Mouse (Mus musculus): Measurements from ENCODE around the gene Olfr641.

Olfr641 gene

DNA sequence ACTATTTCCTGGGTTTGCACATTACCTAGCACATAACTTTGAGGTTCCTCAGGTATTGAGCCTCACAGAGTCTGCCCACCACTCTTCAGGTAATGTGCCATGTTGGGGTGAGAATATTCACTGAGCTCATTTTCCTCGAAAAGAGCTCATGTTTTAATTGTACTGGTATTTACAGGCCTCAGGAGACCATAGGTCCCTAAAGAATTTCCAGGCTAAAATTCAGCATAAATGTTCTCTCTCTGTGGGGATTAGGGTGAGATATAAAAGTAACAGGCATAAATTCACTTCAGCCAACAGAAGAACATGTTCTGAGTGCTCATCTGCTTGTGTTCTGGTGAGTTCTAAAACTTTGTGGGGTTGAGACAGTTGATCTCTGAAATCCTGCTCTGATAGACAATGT is at the start of gene Olfr641:
Olfr641 (plus strand) TSS at position 301 of the 400 bp plus-strand sequence.
- no peak for DNase-seq

DNA sequence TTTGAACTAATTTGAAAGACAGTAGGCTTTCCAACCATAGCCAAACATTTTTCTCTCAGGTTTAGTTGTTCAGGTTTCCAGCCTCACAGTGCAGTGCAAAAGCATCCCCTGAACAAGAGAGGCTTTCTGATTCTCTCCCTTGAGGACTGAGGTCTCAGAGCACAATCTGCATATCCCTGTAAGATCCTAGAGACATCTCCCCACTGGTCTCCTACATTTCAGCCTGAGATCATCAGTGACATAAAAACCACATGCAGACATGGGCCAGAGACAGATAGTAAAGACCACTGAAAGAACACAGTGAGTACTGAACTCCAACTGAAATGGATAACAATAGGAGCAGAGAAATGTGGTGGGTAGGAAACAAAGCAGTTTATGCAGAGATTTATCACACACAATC is 36.8 kb upstream of the Olfr641 start, which contains the start of gene Olfr638:
Olfr638 (plus strand) TSS at position 301 of the 400 bp plus-strand sequence.
- no peak for DNase-seq

DNA sequence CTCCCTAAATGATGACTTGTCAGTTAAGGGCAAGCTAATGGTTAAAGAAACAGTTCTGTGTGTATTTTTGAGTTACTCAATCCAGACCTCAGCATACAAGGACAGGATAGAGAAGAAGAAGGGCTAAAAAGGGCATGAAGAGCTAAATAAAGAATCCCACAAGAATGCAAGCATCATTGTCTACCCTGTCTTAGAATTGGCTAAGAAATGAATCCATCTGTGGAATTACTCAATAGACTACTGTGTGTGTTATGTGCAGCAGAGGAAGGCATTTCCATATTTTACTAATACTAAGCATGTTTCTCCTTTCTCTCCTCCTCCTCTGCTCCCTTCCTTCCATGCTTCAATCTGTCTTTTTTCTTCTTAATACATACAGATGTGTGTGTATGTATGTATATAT is 36.1 kb upstream of the Olfr641 start:
- no peak for DNase-seq

DNA sequence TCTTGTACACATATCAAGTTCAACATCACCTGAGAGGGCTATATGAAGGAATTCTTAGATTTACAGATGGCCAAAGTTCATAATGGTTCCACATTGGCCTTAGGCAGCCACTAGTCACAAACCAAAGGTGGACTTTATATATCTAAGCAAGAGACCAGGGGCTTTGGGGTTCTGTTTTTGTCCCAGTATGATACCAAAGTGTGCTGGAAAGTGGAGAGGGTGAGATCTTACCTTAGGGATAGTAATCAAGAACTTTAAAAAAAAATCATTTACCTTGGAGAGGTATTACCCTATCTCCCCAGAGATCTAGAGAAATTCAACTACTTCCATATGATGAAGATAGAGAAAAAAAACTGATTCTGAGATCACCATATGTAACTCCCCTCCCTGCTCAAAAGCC is 18.0 kb upstream of the Olfr641 start, which contains the start of gene Olfr639:
Olfr639 (minus strand) TSS at position 101 of the 400 bp plus-strand sequence.
- no peak for DNase-seq

DNA sequence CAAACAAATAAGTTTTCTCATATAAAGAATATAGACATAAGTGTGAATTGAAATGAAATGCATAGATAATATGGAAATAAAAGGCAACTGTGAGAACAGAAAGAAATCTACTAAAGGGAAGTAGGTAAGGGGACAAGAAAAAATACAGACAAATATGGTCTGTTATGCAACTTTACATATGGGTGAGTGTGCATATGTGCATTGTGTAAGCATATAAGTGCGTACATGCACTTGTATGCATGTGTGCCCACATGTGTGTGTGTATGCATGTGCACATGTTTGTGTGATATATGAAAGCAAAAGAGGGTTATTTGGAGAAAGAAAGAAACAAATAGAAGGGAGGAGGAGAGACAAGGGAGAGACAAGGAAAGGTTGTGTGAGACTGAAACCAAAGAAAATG is 16.3 kb upstream of the Olfr641 start:
- no peak for DNase-seq

DNA sequence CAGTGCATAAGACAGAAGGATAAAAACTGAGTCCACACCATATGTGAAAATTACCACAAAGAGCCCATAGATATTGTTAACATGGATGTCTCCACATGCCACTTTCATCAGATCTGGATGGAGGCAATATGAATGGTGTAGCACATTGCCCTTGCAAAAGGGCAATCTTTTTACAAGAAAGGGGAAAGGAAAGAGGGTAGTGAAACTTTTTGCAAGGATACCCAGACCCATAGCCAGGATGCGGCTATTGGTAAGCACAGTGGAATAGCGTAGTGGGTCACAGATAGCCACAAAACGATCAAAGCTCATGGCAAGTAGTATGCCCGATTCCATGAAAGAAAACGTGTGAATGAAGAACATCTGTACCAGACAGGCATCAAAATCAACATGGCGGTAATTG is 13.6 kb upstream of the Olfr641 start:
- no peak for DNase-seq

DNA sequence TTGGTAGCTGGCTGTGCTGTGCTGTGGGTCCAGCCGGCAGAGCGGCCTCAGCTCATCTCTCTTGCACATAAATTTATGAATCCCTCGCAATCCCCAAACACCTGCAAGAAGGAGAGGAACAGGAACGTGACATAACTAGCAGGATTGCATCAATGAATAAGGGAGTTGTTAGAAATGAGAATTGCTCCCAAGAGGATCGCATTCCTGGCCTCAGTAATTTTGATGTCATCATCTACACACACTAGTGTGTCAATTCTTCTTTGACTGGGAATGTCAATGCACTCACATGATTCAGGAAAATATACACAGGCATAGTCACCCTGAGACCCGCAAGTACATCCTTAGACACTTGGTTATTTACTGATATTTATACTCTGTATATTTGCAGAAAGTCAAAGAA is 9.8 kb upstream of the Olfr641 start, which contains the start of gene Olfr640:
Olfr640 (minus strand) TSS at position 101 of the 400 bp plus-strand sequence.
- no peak for DNase-seq

DNA sequence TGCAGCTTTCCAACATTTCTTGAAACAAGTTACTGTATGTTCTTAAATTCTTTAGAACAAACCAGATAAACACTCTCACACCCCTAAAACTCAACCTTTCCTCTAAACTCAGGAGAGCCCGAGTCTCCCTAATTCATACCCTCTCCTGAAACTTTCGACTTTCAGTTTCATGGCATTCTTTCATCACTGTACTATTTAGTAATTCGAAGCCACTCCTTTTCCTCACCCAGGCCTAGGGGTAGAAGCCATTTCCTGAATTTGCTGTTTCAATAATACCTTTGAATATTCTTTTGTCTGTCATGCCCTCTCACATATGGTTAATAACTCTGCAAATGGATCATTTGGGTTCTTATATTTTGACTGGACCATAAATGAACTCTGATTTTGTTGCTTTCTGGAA is 8.3 kb upstream of the Olfr641 start:
- no peak for DNase-seq

DNA sequence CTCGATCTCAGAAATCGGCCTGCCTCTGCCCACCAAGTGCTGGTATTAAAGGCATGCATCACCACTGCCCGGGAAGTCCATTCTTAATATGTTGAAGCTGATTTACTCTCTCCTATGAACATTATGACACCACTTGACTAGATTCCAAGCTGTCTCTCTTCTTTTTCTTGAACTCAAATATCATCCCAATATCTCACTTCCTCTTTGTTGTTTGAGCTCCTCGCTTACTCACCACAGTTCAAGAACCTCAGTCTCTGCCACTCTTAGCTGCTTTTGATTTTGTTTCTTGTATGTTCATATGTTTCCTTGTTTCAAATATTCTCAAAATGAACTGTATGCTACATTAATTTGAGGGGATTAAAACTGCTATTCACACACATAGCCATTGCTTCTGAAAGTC is 15.5 kb downstream of the Olfr641 start:
- no peak for DNase-seq

DNA sequence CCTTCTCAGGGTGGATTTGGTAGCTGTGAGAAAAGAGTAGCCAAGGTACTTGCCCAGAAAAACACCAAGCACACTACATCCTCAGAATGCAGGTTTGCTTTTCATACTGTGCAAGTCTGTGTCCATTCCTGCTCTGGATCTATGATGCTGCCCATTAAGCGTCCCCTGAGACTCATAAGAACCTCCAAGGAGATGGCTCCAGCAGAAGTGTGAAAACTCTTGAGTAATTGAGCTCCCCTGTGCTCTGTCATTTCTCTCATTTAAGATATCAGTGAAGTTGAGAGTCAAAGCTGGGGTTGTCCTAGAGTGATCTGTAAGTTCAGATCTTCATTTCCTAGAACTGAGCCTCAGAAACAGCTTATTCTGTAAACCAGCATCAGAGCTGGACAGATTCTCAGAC is 17.3 kb downstream of the Olfr641 start, which contains the start of gene Olfr642:
Olfr642 (minus strand) TSS at position 101 of the 400 bp plus-strand sequence.
- DNase-seq = no peak

DNA sequence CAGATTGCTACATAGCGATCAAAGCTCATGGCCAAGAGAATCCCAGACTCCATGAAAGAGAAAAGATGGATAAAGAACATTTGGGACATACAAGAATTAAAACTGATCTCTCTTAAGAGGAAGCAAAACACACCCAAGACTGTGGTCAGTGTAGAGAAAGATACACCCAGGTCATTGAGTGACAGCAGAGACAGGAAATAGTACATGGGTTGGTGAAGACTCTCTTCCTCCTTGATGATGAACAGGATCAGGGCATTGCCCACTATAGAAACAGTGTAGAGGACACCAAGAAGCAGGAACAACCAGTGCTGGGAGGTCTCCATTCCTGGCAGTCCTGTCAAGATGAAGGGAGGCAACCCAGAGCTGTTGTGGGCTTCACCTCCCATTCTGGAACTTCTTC is 24.0 kb downstream of the Olfr641 start:
- no peak for DNase-seq

DNA sequence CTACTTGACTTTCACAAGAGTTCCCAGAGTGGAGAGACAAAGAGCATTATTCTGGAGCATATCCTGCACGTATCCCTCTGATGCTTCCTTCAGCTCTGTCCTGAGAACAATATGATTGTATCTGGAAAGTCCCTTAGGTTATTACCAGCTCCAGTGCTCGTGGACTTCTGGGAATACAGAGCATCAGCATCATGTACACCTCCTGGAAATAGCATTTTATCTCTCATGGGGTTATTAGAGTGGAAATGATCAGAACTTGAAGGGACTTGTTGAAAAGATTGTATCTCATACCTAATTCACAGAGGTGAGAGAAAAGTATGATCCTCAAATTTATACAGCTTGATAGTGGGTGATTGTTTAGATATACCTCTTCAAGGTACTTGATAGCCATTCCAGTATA is 26.1 kb downstream of the Olfr641 start, which contains the start of gene 4930516K23Rik:
4930516K23Rik (minus strand) TSS at position 101 of the 400 bp plus-strand sequence.
- no peak for DNase-seq

DNA sequence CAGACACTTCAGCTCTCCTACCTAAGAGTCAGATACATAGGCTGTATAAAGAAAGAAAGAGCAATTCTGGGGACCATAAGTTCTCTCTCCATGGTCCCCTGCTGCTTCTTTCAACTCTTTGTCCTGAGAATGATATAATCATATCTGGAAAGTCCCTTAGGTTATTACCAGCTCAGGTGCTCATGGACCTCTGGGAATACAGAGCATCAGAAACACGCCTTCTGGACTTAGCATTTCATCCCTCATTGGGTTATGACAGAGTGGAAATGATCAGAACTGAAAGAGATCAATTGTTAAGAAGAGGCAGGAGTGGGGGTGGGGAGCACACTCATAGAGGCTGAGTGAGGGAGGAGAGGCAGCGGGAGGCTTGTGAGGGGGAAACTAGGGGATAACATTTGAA is 36.5 kb downstream of the Olfr641 start, which contains the start of gene Olfr644:
Olfr644 (minus strand) TSS at position 101 of the 400 bp plus-strand sequence.
- DNase-seq = no peak

DNA sequence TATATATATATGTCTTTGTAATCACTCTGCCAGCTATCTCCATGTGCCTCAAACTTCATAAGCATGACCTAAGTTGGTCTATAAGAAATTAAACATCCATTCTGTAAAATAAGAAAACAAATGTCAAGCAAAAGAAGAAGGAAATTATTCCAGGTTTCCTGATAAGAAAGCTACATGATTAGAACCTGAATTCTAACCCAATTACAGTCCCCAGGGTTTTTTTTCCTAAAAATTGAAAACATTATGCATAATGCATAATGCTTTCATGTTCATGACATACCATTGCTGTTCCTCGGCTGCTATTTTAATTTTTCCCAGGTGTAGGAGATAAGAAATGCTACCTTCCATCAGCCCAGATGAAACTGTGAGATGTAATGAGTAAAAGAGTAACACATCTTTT is 50.1 kb downstream of the Olfr641 start, which contains the start of gene Olfr645:
Olfr645 (minus strand) TSS at position 101 of the 400 bp plus-strand sequence.
- no peak for DNase-seq

All from kidney, adult 18-20 months (tissue).